Mouse (Mus musculus) heart, embryonic 10.5 days (tissue): ENCODE results near the gene Fgfr2. TPM values are rescaled to one million over a fixed set of nuclear protein-coding genes. Genes with fewer than 3 reads are reported as not detected.
A peak's percentile ranks its signal among the peaks of the same experiment; 100 is the strongest.

Source experiments
- DNase-seq: peaks from one replicate; pipeline ENCODE4 v3.0.0-alpha.2; 2017; ENCODE audit warnings: low spot score
- H3K27ac ChIP-seq: fragments of 300-500 bp; sonication (generic); 2 replicates; pipeline ENCODE4 v1.5.1; 2016; ENCODE audit warnings: mild to moderate bottlenecking
- H3K27me3 ChIP-seq: fragments of 300-500 bp; sonication (generic); 2 replicates; pipeline ENCODE4 v1.6.1; 2016; ENCODE audit warnings: mild to moderate bottlenecking; ENCODE audit not compliant: poor library complexity, insufficient read depth, severe bottlenecking
- H3K36me3 ChIP-seq: fragments of 300-500 bp; sonication (generic); 2 replicates; pipeline ENCODE4 v1.6.1; 2016; ENCODE audit warnings: mild to moderate bottlenecking, moderate library complexity
- H3K4me1 ChIP-seq: fragments of 300-500 bp; sonication (generic); 2 replicates; pipeline ENCODE4 v1.6.1; 2016; ENCODE audit warnings: mild to moderate bottlenecking
- H3K4me3 ChIP-seq: fragments of 300-500 bp; sonication (generic); 2 replicates; pipeline ENCODE4 v1.5.1; 2016; ENCODE audit warnings: mild to moderate bottlenecking, moderate library complexity
- H3K9me3 ChIP-seq: fragments of 300-500 bp; sonication (generic); 2 replicates; pipeline ENCODE4 v1.6.1; 2016; ENCODE audit warnings: mild to moderate bottlenecking, moderate library complexity
- WGBS: fragments of 180-500 bp; shearing (Covaris S2); methylation state at CpG from one replicate; pipeline ENCODE4 v1.1.7; 2016; 5-methylcytosine and 5-hydroxymethylcytosine counted together
- polyA plus RNA-seq: library from polyadenylated mRNA; unstranded; fragments of >200 nt; fragmentation: Nextera tagmentation; extraction: Ambion mirVana; gene quantifications from 2 replicates; pipeline ENCODE4 v1.2.1, GENCODE M21; 2016

The Fgfr2 gene
- polyA plus RNA-seq, 1 experiment from 2014 or later: 46.6 TPM

GRCm38 (mm10) chr7:130734195-130734787, 2388.9 kb downstream of the Fgfr2 start:
- H3K36me3 ChIP-seq: peaks cover 88% of the 10 kb centered on the region
- peaks cover 21% of the 10 kb centered on the region for H3K4me1 ChIP-seq
- no peak overlapping the region for H3K4me3 ChIP-seq
- H3K27me3 ChIP-seq: no peaks in the 10 kb centered on the region
- DNase-seq: no peak
- WGBS: 95% methylated on average over 2 of the region's 2 CpGs
- H3K27ac ChIP-seq: no peak overlapping the region
- no peaks in the 10 kb centered on the region for H3K9me3 ChIP-seq

GRCm38 (mm10) chr7:130733423-130733822, 2389.7 kb downstream of the Fgfr2 start:
- H3K27ac ChIP-seq: no peak overlapping the region
- H3K9me3 ChIP-seq: no peaks in the 10 kb centered on the region
- peaks cover 21% of the 10 kb centered on the region for H3K4me1 ChIP-seq
- H3K4me3 ChIP-seq: no peak overlapping the region
- DNase-seq: no peak
- H3K36me3 ChIP-seq: peaks cover 88% of the 10 kb centered on the region
- H3K27me3 ChIP-seq: no peaks in the 10 kb centered on the region
- 91% methylated on average over 8 of the region's 8 CpGs for WGBS

GRCm38 (mm10) chr7:130732908-130733307, 2390.2 kb downstream of the Fgfr2 start:
- H3K4me3 ChIP-seq: no peak overlapping the region
- H3K4me1 ChIP-seq: peaks cover 20% of the 10 kb centered on the region
- no peaks in the 10 kb centered on the region for H3K9me3 ChIP-seq
- no peak for DNase-seq
- H3K27me3 ChIP-seq: no peaks in the 10 kb centered on the region
- 85% methylated on average over 6 of the region's 6 CpGs for WGBS
- no peak overlapping the region for H3K27ac ChIP-seq
- H3K36me3 ChIP-seq: peaks cover 88% of the 10 kb centered on the region

GRCm38 (mm10) chr7:130731792-130732191, 2391.4 kb downstream of the Fgfr2 start:
- H3K4me3 ChIP-seq: no peak overlapping the region
- H3K4me1 ChIP-seq: peaks cover 29% of the 10 kb centered on the region
- no peaks in the 10 kb centered on the region for H3K27me3 ChIP-seq
- H3K27ac ChIP-seq: no peak overlapping the region
- H3K9me3 ChIP-seq: no peaks in the 10 kb centered on the region
- H3K36me3 ChIP-seq: peaks cover 78% of the 10 kb centered on the region
- WGBS: 88% methylated on average over 7 of the region's 7 CpGs
- no peak for DNase-seq

GRCm38 (mm10) chr7:130727560-130727959, 2395.6 kb downstream of the Fgfr2 start:
- H3K27me3 ChIP-seq: no peaks in the 10 kb centered on the region
- H3K9me3 ChIP-seq: no peaks in the 10 kb centered on the region
- no peak for DNase-seq
- no peak overlapping the region for H3K4me3 ChIP-seq
- 86% methylated on average over 4 of the region's 4 CpGs for WGBS
- H3K36me3 ChIP-seq: peaks cover 64% of the 10 kb centered on the region
- H3K4me1 ChIP-seq: peaks cover 48% of the 10 kb centered on the region
- peak overlapping the region; percentile 39; the same call in 1 of the 2 replicates for H3K27ac ChIP-seq

GRCm38 (mm10) chr7:130726724-130727422, 2396.3 kb downstream of the Fgfr2 start:
- Histone ChIP-seq H3K36me3 (peaks cover 68% of the 10 kb centered on the region), H3K4me1 (peaks cover 55% of the 10 kb centered on the region), H3K9me3 (no peaks in the 10 kb centered on the region), H3K4me3 (no peak overlapping the region), H3K27me3 (no peaks in the 10 kb centered on the region), H3K27ac (peak overlapping the region; percentile 39)
- no peak for DNase-seq
- 49% methylated on average over 8 of the region's 8 CpGs for WGBS

GRCm38 (mm10) chr7:130726185-130726584, 2397.0 kb downstream of the Fgfr2 start:
- Histone ChIP-seq H3K27me3 (no peaks in the 10 kb centered on the region), H3K36me3 (peaks cover 67% of the 10 kb centered on the region), H3K4me3 (no peak overlapping the region), H3K9me3 (no peaks in the 10 kb centered on the region), H3K4me1 (peaks cover 58% of the 10 kb centered on the region), H3K27ac (no peak overlapping the region; the same call in 1 of the 2 replicates)
- DNase-seq: no peak
- WGBS: 64% methylated on average over 3 of the region's 3 CpGs

GRCm38 (mm10) chr7:130720646-130721335, 2402.4 kb downstream of the Fgfr2 start:
- Histone ChIP-seq H3K4me3 (no peak overlapping the region), H3K27ac (no peak overlapping the region; the same call in 1 of the 2 replicates), H3K27me3 (no peaks in the 10 kb centered on the region), H3K4me1 (peaks cover 42% of the 10 kb centered on the region), H3K9me3 (no peaks in the 10 kb centered on the region), H3K36me3 (peaks cover 70% of the 10 kb centered on the region)
- WGBS: 85% methylated on average over 9 of the region's 9 CpGs
- no peak for DNase-seq

- no peaks in the 10 kb centered on the region for H3K9me3 ChIP-seq
- DNase-seq: no peak
- H3K4me3 ChIP-seq: no peak overlapping the region
- WGBS: 41% methylated on average over 16 of the region's 16 CpGs
- H3K27ac ChIP-seq: peak overlapping the region; percentile 77
- peaks cover 63% of the 10 kb centered on the region for H3K36me3 ChIP-seq
- peaks cover 37% of the 10 kb centered on the region for H3K4me1 ChIP-seq
- no peaks in the 10 kb centered on the region for H3K27me3 ChIP-seq
These were observed 2403.1 kb downstream of the Fgfr2 start for GRCm38 (mm10) chr7:130719931-130720598.

- Histone ChIP-seq H3K36me3 (peaks cover 38% of the 10 kb centered on the region), H3K4me1 (peaks cover 44% of the 10 kb centered on the region), H3K27me3 (no peaks in the 10 kb centered on the region), H3K4me3 (no peak overlapping the region), H3K9me3 (no peaks in the 10 kb centered on the region), H3K27ac (no peak overlapping the region)
- 92% methylated on average over 6 of the region's 6 CpGs for WGBS
- DNase-seq: no peak
These were observed 2406.2 kb downstream of the Fgfr2 start for GRCm38 (mm10) chr7:130716989-130717388.

GRCm38 (mm10) chr7:130716341-130716740, 2406.8 kb downstream of the Fgfr2 start:
- no peaks in the 10 kb centered on the region for H3K9me3 ChIP-seq
- H3K27ac ChIP-seq: no peak overlapping the region
- 85% methylated on average over 4 of the region's 4 CpGs for WGBS
- DNase-seq: no peak
- H3K4me1 ChIP-seq: peaks cover 42% of the 10 kb centered on the region
- peaks cover 32% of the 10 kb centered on the region for H3K36me3 ChIP-seq
- H3K27me3 ChIP-seq: no peaks in the 10 kb centered on the region
- no peak overlapping the region for H3K4me3 ChIP-seq

- Histone ChIP-seq H3K36me3 (peaks cover 29% of the 10 kb centered on the region), H3K9me3 (no peaks in the 10 kb centered on the region), H3K4me1 (peaks cover 37% of the 10 kb centered on the region), H3K27ac (no peak overlapping the region), H3K27me3 (no peaks in the 10 kb centered on the region), H3K4me3 (no peak overlapping the region)
- no peak for DNase-seq
- 96% methylated on average over 3 of the region's 3 CpGs for whole genome bisulfite sequencing
These were observed 2407.7 kb downstream of the Fgfr2 start for GRCm38 (mm10) chr7:130715467-130715866.

GRCm38 (mm10) chr7:130713319-130713718, 2409.8 kb downstream of the Fgfr2 start:
- WGBS: 53% methylated on average over 6 of the region's 6 CpGs
- H3K36me3 ChIP-seq: peaks cover 20% of the 10 kb centered on the region
- no peak overlapping the region for H3K4me3 ChIP-seq
- no peak overlapping the region for H3K27ac ChIP-seq
- H3K9me3 ChIP-seq: no peaks in the 10 kb centered on the region
- H3K27me3 ChIP-seq: no peaks in the 10 kb centered on the region
- peaks cover 39% of the 10 kb centered on the region for H3K4me1 ChIP-seq
- no peak for DNase-seq
